Mouse (Mus musculus) thymus, postnatal 4 days (tissue): Measurements from ENCODE around the gene Ampd2.
A peak's percentile ranks its signal among the peaks of the same experiment; 100 is the strongest.

Source experiments
- DNase-seq: peaks from one replicate; pipeline ENCODE4 v3.0.0; 2021

Ampd2 gene

DNA sequence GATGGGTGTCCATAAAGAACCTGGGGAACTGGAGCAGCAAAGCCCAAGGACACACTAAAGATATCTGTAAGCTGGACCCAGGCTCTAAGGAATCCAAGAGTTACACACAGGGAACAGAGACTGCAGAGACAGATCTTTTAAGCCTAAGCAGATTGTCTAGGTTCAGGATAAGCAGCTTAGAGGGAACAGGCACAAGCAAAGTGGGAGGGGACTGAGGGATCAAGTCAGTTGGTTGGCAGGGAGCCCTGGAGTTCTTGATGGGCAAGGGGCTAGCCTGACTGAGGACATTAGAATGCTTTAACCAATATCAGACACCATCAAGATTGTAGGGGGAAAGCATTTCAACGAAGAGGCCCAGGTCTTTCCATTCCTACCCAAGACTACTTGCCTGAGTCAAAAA is 7.7 kb upstream of the Ampd2 start:
- no peak for DNase-seq

GRCm38 (mm10) chr3:108093306-108093705 is 6.9 kb upstream of the Ampd2 start:
- no peak for DNase-seq

DNA sequence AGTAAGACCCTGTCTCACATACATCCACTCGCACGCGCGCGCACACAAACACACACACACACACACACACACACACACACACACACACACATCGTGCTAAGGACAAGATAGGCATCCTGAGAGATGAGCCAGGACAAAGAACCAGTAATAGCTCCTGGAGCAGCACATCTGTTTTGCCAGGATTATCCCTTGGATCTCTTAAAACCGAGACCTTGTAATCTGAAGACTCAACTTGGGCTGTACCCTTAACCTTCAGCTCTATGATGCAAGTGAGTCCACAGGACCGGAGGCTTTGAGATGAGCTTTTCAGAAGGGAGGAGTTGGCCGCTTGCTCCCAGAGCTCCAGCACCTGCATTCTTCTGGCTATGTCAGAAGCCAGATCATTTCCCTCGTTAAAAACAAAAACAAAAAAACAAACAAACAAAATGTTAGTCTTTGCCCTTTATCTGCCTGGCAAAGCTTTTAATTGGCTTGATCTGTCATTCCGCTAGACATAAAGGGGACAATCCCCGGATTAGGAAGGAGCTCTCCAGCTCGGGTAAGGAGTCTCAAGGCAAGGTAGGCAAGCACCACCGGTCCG is 6.2 kb upstream of the Ampd2 start, which contains the start of gene Gnat2:
TSS of gene Gnat2 (plus strand) at position 254 of the 580 bp plus-strand sequence.
- DNase-seq = no peak

- DNase-seq = no peak
These were observed 5.6 kb upstream of the Ampd2 start for GRCm38 (mm10) chr3:108092030-108092429.

- no peak for DNase-seq
These were observed 4.1 kb upstream of the Ampd2 start for GRCm38 (mm10) chr3:108090561-108090960.

DNA sequence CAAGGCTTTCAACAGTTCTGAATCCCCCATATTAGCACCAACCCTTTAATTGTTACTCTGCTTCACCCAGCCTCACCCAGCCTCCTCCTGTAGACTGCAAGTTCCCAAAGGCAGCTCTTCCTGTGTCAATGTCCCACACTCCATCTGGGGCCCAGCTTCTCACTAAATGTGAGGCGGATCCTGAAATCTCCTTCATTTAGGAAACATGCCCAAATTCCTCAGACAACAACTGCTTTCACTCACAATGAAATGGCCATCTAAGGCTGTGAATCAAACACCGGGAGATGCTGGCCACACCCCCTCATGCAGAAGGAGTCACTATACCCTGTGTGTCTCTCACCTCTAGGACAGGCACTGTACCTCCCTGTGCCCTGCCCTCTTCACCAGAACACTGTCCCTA is 3.5 kb upstream of the Ampd2 start:
- no peak for DNase-seq

- no peak for DNase-seq
These were observed 2.5 kb upstream of the Ampd2 start for GRCm38 (mm10) chr3:108088842-108089380.

GRCm38 (mm10) chr3:108087329-108087728 is 878 bp upstream of the Ampd2 start:
- DNase-seq = no peak

- DNase-seq = peak; percentile 57
These were observed 556 bp downstream of the Ampd2 start for GRCm38 (mm10) chr3:108085721-108086469.

GRCm38 (mm10) chr3:108085281-108085720 is 1.1 kb downstream of the Ampd2 start:
- DNase-seq = peak; percentile 93

GRCm38 (mm10) chr3:108084767-108085270 is 1.6 kb downstream of the Ampd2 start:
- DNase-seq = no peak

GRCm38 (mm10) chr3:108083904-108084407 is 2.5 kb downstream of the Ampd2 start:
- DNase-seq = no peak

- DNase-seq = no peak
These were observed 3.3 kb downstream of the Ampd2 start for GRCm38 (mm10) chr3:108083161-108083560.

GRCm38 (mm10) chr3:108082251-108082875 is 4.1 kb downstream of the Ampd2 start:
- DNase-seq = no peak

GRCm38 (mm10) chr3:108081681-108082080 is 4.8 kb downstream of the Ampd2 start:
- no peak for DNase-seq

DNA sequence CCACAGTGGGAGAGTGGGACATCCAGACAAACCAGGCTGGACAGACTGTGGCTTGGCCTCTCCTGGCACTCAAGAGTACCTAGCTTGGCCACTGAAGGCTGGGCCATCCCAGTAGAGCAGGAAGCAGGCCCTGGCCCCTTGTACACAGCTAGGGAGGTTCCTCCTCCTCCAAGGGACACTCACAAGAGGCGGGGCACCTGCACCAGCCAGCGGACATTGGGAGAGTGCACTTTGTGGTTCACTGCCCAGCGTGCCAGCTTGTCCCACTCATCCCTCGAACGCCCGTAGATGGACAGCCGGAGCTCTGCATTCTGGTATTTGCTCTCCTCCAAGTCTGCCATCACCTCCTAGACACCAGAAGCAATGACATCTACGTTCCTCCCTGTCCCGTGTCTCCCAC is 9.6 kb downstream of the Ampd2 start:
- DNase-seq = no peak

DNA sequence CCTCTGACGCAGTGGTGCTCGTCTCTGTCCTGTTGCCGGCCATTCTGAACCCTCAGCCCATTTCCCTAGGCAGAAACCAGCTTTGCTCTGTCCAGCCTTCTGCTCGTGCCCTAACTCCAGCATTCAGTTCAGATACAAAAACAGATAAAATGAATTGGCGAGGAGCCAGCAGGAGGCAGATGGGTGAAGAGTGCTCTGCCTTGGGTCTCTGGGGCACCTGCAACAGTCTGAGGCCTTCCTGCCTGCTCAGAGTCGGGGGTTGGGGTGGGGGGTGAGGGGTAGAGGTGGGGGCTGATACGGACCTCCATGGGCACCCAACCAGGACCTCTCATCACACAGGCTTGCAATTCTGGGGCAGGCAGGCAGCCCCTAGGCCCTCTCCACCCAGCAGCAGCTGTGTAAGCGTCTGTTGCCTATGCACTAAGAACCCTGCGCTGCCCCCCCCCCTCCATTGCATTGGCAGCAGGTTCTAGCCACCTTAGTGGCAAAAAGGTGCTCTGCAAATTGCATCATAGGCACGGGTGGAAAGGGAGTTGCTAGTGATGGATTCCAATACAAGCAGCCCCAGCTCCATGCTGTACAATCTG is 13.4 kb downstream of the Ampd2 start:
- no peak for DNase-seq

DNA sequence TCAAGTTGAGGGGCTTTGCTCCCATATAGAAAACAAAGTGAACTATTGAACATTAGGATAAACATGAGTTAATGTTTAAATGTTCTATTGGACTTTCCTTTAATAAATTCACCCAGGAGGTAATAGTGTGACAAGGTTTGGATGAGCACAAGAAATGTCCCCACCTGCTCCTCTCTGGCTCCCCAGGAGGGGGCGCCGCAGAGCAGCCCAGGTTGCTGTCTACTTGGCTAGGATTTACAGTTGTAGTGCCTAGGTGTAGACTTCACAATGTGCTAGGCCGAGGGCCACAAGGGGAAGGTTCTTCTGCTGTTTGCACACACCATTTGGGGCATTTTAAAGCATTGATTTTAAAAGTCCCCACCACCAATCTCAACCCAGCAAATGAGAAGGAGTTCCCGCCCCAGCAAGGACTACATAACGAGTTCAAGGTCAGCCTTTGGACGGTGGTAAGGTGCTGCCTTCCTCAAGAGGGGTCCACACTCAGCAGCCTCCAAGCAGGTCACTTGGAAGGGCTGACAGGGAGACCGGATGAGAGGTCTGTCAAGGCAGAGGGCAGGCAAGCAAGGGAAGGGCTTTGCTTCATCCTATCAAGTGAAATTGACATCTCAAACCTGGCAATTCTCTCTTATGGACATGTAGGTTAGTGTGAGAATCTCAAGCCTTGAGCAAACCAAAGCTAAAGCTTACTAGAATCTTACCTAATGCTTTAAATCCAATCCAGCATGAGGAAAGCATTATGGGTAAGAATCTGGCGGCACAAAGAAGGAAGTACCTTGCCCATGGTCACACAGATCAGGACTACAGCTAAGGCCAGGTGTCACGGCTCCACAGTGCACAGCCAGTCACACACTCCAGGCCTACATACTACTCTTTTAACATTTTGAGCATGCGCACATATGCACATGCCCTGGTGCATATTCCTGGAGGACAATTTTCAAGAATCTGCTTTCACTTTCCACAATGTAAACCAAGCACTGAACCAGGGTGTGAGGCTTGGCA is 15.9 kb downstream of the Ampd2 start:
- DNase-seq = peak; percentile 88

- peak; percentile 37 for DNase-seq
These were observed 17.1 kb downstream of the Ampd2 start for GRCm38 (mm10) chr3:108069231-108069870.

GRCm38 (mm10) chr3:108068826-108069225 is 17.6 kb downstream of the Ampd2 start:
- DNase-seq = no peak

- DNase-seq = no peak
These were observed 19.0 kb downstream of the Ampd2 start for GRCm38 (mm10) chr3:108067370-108067934.
